Mouse (Mus musculus): Measurements from ENCODE around the gene Ppp1r36. TPM values are rescaled to one million over a fixed set of nuclear protein-coding genes. Genes with fewer than 3 reads are reported as not detected.
"Not testable (repeated sequence)": the region's sequence is repeated elsewhere in the genome, so short reads cannot be mapped to it uniquely, and the experiment has no call there.

The Ppp1r36 gene
- polyA plus RNA-seq, 1 experiment from 2014 or later: 1.9 TPM

DNA sequence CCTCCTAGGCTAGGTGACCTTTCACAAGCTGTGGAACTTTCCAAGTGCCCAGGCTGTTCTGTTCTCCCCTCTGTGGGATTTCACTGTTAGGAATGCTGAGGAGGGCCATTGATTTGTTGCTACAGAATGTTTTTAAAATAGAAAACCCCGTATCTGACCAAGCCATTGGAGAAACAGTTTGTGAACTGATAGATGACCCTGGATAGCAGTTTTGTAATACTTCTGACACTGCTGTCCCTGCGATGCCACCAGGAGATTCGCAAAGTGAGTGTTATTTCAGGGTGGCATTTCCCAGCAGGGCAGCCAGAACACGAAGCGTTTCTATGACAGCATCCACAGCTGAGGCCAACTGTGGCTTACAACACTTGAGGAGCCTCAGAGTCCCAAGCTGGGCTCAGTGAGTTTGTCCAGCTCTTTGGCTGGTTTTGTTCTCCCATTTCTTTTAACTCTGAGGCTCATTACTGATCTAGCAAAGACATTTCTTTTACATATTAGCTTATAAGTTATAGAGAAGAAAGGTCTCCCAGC, 13.6 kb downstream of the Ppp1r36 start:
- no peaks in the 10 kb centered on the region for H3K36me3 ChIP-seq (ENCODE audit: control insufficient read depth, insufficient read depth, low read length)
- peak overlapping the region; percentile 28; the same call in 1 of the 2 replicates for H3K27ac ChIP-seq (ENCODE audit: low read length)
- H3K9ac ChIP-seq (ENCODE audit: low read depth, low read length): no peak overlapping the region
- no peaks in the 10 kb centered on the region for H3K9me3 ChIP-seq (replicated peaks; ENCODE audit: control insufficient read depth, low read length, poor library complexity, severe bottlenecking)
- WGBS: 64% methylated on average over 5 of the region's 5 CpGs
- H3K4me1 ChIP-seq (ENCODE audit: control insufficient read depth, insufficient read depth, low read length): peaks cover 4% of the 10 kb centered on the region; the same call in 1 of the 2 replicates
- H3K27me3 ChIP-seq (ENCODE audit: control insufficient read depth, insufficient read depth, low read depth, low read length): peaks cover 8% of the 10 kb centered on the region; the same call in 1 of the 2 replicates
- H3K4me2 ChIP-seq (ENCODE audit: low read length): no peak overlapping the region
- ATAC-seq: no peak
- no peak overlapping the region for H3K4me3 ChIP-seq (ENCODE audit: low read depth, low read length)

DNA sequence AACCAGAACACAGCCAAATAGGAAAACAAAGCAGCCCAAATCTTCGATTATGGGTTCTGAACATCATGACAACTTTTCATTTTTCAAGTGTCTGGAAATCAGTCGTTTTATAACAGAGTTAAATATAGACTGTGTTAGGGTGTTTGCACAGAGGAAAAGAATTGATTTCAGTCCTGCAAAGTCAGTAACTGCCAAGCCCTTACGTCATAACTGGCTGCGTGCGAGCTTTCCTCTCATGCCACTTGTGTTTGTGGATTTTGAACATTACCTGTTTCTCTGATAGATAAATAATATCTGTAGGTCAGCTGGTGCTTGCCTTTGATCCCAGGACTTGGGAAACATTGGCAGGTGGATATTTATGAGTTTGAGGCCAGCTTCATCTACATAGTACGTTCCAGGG, 14.1 kb downstream of the Ppp1r36 start:
- no peak for ATAC-seq
- Histone ChIP-seq H3K4me2 (ENCODE audit: low read length) (no peak overlapping the region), H3K9ac (ENCODE audit: low read depth, low read length) (no peak overlapping the region), H3K4me1 (ENCODE audit: control insufficient read depth, insufficient read depth, low read length) (peaks cover 4% of the 10 kb centered on the region; the same call in 1 of the 2 replicates), H3K27ac (ENCODE audit: low read length) (no peak overlapping the region), H3K27me3 (ENCODE audit: control insufficient read depth, insufficient read depth, low read depth, low read length) (peaks cover 8% of the 10 kb centered on the region; the same call in 1 of the 2 replicates), H3K9me3 (replicated peaks; ENCODE audit: control insufficient read depth, low read length, poor library complexity, severe bottlenecking) (no peaks in the 10 kb centered on the region), H3K36me3 (ENCODE audit: control insufficient read depth, insufficient read depth, low read length) (no peaks in the 10 kb centered on the region), H3K4me3 (ENCODE audit: low read depth, low read length) (no peak overlapping the region)
- WGBS: 89% methylated on average over 6 of the region's 6 CpGs

DNA sequence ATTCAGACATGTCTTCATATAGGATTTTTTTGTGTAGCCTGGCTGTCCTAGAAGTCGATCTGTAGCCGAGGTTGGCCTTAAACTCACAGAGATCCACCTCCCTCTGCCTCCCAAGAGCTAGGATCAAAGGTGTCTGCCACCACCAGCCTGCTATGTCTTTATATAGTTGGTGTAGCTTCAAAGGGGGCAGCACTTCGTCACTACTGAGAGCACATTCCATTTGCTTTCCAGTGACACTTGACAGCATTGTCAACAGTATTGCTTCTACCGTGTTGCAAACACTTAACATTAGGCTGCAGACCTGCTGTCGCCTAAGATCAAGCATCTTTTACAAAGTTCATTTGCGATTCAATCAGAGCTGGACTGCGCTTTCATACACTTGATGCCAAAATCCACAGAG, 16.8 kb downstream of the Ppp1r36 start:
- Histone ChIP-seq H3K9me3 (replicated peaks; ENCODE audit: control insufficient read depth, low read length, poor library complexity, severe bottlenecking) (no peaks in the 10 kb centered on the region), H3K27me3 (ENCODE audit: control insufficient read depth, insufficient read depth, low read depth, low read length) (peaks cover 8% of the 10 kb centered on the region; the same call in 1 of the 2 replicates), H3K4me2 (ENCODE audit: low read length) (no peak overlapping the region), H3K4me3 (ENCODE audit: low read depth, low read length) (no peak overlapping the region), H3K9ac (ENCODE audit: low read depth, low read length) (no peak overlapping the region), H3K27ac (ENCODE audit: low read length) (no peak overlapping the region), H3K4me1 (ENCODE audit: control insufficient read depth, insufficient read depth, low read length) (peaks cover 4% of the 10 kb centered on the region; the same call in 1 of the 2 replicates), H3K36me3 (ENCODE audit: control insufficient read depth, insufficient read depth, low read length) (no peaks in the 10 kb centered on the region)
- no peak for ATAC-seq
- 37% methylated on average over 7 of the region's 7 CpGs for WGBS

DNA sequence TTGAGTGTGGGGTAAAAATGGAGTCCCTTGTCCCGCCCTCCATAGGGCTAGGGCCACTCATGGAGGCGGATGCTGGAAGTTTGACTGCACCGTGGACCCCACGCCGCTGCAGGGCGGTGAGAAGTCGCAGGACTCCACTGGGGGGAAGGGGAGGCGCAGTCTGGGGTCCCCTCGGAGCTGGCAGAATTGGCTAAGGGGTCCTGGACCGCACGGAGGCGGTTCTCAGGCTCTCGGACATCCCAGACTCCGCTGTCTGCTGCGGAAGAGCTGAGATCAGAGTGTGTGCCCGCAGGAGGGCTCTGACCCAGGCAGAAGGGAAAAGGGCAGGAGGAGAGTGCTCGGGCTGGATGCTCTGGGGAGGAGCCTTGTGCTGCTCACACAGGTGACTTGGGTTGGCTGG, 17.7 kb downstream of the Ppp1r36 start:
- no peak overlapping the region for H3K27ac ChIP-seq (ENCODE audit: low read length)
- H3K4me2 ChIP-seq (ENCODE audit: low read length): peak overlapping the region; percentile 39
- no peaks in the 10 kb centered on the region for H3K36me3 ChIP-seq (ENCODE audit: control insufficient read depth, insufficient read depth, low read length)
- H3K9me3 ChIP-seq (replicated peaks; ENCODE audit: control insufficient read depth, low read length, poor library complexity, severe bottlenecking): no peaks in the 10 kb centered on the region
- 5% methylated on average over 17 of the region's 17 CpGs for WGBS
- ATAC-seq: no peak
- peaks cover 8% of the 10 kb centered on the region; the same call in 1 of the 2 replicates for H3K27me3 ChIP-seq (ENCODE audit: control insufficient read depth, insufficient read depth, low read depth, low read length)
- H3K9ac ChIP-seq (ENCODE audit: low read depth, low read length): no peak overlapping the region
- peaks cover 4% of the 10 kb centered on the region; the same call in 1 of the 2 replicates for H3K4me1 ChIP-seq (ENCODE audit: control insufficient read depth, insufficient read depth, low read length)
- H3K4me3 ChIP-seq (ENCODE audit: low read depth, low read length): peak overlapping the region; percentile 4; the same call in 1 of the 2 replicates

DNA sequence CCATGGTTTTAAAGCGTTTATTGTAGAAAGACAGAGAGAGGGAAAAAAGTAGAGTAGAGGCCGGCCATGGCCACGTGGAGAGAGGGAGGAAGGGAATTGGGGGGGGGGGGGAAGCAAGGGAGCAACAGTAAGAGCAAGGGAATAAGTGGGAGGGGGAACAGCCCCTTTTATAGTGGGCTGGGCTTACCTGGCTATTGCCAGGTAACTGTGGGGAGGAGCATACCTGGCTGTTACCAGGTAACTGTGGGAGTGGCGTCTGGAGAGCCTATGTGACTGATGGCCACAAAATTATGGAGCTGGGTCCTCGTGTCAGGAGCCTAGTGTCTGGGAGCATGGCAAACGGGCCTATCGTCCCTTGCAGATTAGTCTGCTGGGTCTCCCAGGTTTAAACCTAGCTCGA, 18.2 kb downstream of the Ppp1r36 start:
- no peaks in the 10 kb centered on the region for H3K36me3 ChIP-seq (ENCODE audit: control insufficient read depth, insufficient read depth, low read length)
- H3K9me3 ChIP-seq (replicated peaks; ENCODE audit: control insufficient read depth, low read length, poor library complexity, severe bottlenecking): no peaks in the 10 kb centered on the region
- no peak overlapping the region for H3K4me3 ChIP-seq (ENCODE audit: low read depth, low read length)
- no peak for ATAC-seq
- no peak overlapping the region for H3K27ac ChIP-seq (ENCODE audit: low read length)
- no peak overlapping the region for H3K9ac ChIP-seq (ENCODE audit: low read depth, low read length)
- peaks cover 8% of the 10 kb centered on the region; the same call in 1 of the 2 replicates for H3K27me3 ChIP-seq (ENCODE audit: control insufficient read depth, insufficient read depth, low read depth, low read length)
- 51% methylated on average over 8 of the region's 8 CpGs for WGBS
- no peak overlapping the region for H3K4me2 ChIP-seq (ENCODE audit: low read length)
- H3K4me1 ChIP-seq (ENCODE audit: control insufficient read depth, insufficient read depth, low read length): peaks cover 4% of the 10 kb centered on the region; the same call in 1 of the 2 replicates

DNA sequence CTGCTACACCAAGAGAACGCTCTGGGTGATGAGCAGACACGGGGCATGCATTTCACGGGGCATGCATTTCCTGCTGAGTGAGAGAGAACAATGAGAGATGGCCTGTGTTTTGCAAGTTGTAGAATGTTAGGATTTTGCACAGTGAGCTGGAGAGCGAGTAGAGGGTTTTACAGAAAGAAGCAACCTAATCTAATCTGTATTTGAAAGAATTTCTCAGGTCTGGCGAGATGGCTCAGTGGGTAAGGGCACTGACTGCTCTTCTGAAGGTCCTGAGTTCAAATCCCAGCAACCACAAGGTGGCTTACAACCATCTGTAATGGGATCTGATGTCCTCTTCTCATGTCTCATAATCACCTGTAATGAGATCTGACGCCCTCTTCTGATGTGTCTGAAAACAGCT, 26.1 kb downstream of the Ppp1r36 start:
- not testable (repeated sequence) for H3K36me3 ChIP-seq (ENCODE audit: control insufficient read depth, insufficient read depth, low read length); H3K27ac ChIP-seq (ENCODE audit: low read length); H3K4me2 ChIP-seq (ENCODE audit: low read length); H3K4me1 ChIP-seq (ENCODE audit: control insufficient read depth, insufficient read depth, low read length); ATAC-seq; H3K27me3 ChIP-seq (ENCODE audit: control insufficient read depth, insufficient read depth, low read depth, low read length); H3K9ac ChIP-seq (ENCODE audit: low read depth, low read length); H3K4me3 ChIP-seq (ENCODE audit: low read depth, low read length); H3K9me3 ChIP-seq (replicated peaks; ENCODE audit: control insufficient read depth, low read length, poor library complexity, severe bottlenecking)
- 77% methylated on average over 6 of the region's 6 CpGs for WGBS

DNA sequence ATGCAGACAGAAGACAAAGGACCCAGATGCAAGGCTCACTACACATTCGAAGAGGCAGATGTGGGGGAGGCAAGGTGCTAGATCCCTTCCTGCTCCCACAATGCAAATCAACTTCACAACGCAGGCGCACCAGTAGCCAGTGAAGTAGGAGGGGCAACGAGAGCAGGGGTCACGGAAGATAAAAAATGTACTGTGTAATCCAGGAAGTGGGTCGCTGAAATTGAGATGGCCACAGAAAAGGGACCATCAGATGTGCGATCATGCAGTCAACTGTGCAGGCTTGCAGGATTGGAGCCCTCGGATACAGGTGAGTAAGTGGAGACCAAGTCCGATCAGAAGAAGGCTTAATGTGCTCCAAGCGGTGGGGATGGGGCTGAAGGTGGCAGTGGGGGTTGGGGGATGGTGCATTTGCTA, 27.0 kb downstream of the Ppp1r36 start:
- H3K9me3 ChIP-seq (replicated peaks; ENCODE audit: control insufficient read depth, low read length, poor library complexity, severe bottlenecking): no peaks in the 10 kb centered on the region
- 66% methylated on average over 10 of the region's 10 CpGs for WGBS
- H3K36me3 ChIP-seq (ENCODE audit: control insufficient read depth, insufficient read depth, low read length): no peaks in the 10 kb centered on the region
- no peak overlapping the region for H3K27ac ChIP-seq (ENCODE audit: low read length)
- no peak overlapping the region for H3K4me3 ChIP-seq (ENCODE audit: low read depth, low read length)
- no peak overlapping the region for H3K4me2 ChIP-seq (ENCODE audit: low read length)
- no peaks in the 10 kb centered on the region for H3K27me3 ChIP-seq (ENCODE audit: control insufficient read depth, insufficient read depth, low read depth, low read length)
- ATAC-seq: no peak
- H3K9ac ChIP-seq (ENCODE audit: low read depth, low read length): no peak overlapping the region
- no peaks in the 10 kb centered on the region for H3K4me1 ChIP-seq (ENCODE audit: control insufficient read depth, insufficient read depth, low read length)

DNA sequence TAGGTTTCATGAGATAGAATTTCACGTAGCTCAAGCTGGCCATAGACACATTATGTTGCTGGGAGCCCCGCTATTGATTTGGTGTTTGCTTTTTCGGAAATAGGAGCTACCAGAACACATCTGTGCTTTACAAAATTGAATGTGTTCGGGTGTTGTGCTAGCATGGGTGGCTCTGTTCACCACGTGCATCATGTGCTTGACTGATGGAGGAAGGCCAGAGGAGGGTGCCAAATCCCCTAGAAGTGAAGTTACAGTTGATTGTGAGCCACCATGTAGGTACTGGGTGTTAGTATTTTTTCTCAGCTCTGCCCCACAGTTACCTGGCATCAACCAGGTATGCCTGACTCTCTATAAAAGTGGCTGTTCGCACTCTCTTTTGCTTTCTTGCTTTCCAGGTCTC, 27.5 kb downstream of the Ppp1r36 start:
- H3K36me3 ChIP-seq (ENCODE audit: control insufficient read depth, insufficient read depth, low read length): no peaks in the 10 kb centered on the region
- WGBS: 87% methylated on average over 6 of the region's 6 CpGs
- no peaks in the 10 kb centered on the region for H3K4me1 ChIP-seq (ENCODE audit: control insufficient read depth, insufficient read depth, low read length)
- H3K4me2 ChIP-seq (ENCODE audit: low read length): no peak overlapping the region
- ATAC-seq: no peak
- H3K4me3 ChIP-seq (ENCODE audit: low read depth, low read length): no peak overlapping the region
- no peak overlapping the region for H3K9ac ChIP-seq (ENCODE audit: low read depth, low read length)
- no peaks in the 10 kb centered on the region for H3K9me3 ChIP-seq (replicated peaks; ENCODE audit: control insufficient read depth, low read length, poor library complexity, severe bottlenecking)
- no peaks in the 10 kb centered on the region for H3K27me3 ChIP-seq (ENCODE audit: control insufficient read depth, insufficient read depth, low read depth, low read length)
- H3K27ac ChIP-seq (ENCODE audit: low read length): no peak overlapping the region

DNA sequence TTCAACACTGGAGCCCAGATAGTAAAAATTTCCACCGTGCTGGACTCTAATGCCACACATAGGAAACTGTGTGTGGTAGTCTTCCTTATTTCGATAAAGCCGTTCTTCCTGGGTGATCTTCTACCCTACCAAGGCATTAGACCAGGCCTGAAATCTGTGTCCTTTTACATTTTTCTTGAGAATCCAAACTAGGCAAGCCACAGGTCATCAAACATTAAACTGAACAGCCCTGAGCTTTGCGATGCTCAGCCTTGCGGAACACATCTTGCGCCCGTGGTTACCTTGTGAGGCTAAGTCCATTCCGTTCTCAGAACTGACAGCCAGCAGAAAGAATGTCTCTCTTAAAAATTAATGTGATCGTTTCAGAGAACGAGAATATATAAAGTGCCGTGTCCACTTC, 28.9 kb downstream of the Ppp1r36 start:
- 77% methylated on average over 11 of the region's 11 CpGs for WGBS
- no peaks in the 10 kb centered on the region for H3K9me3 ChIP-seq (replicated peaks; ENCODE audit: control insufficient read depth, low read length, poor library complexity, severe bottlenecking)

More for the DNA sequence above, 28.9 kb downstream of the Ppp1r36 start:
- Histone ChIP-seq H3K27me3 (ENCODE audit: control insufficient read depth, insufficient read depth, low read depth, low read length) (no peaks in the 10 kb centered on the region), H3K27ac (ENCODE audit: low read length) (no peak overlapping the region), H3K36me3 (ENCODE audit: control insufficient read depth, insufficient read depth, low read length) (no peaks in the 10 kb centered on the region), H3K4me2 (ENCODE audit: low read length) (no peak overlapping the region), H3K4me1 (ENCODE audit: control insufficient read depth, insufficient read depth, low read length) (no peaks in the 10 kb centered on the region), H3K4me3 (ENCODE audit: low read depth, low read length) (no peak overlapping the region), H3K9ac (ENCODE audit: low read depth, low read length) (no peak overlapping the region)
- ATAC-seq: no peak
